Comparison of ENCODE assay signal across 12 mouse cellular contexts in the genomic region with DNA sequence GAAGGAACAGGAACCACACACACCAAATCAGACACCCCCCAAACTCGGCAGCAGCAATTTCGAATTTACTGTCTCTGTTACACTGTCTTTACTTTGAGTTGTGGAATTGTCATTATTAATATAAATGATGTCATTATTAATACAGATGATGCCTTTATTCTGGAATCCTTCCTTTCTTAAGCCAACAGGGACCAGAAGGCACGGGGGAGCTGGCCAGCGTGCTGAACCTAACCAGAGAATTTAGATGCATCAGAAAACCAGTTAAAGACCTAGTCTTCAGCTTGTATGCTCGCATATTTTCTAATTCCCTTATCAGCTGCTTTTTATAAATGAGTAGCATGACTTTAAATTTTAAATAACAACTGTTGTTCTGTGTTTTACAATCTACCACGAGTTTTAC. TPM values are rescaled to one million over a fixed set of nuclear protein-coding genes. Genes with fewer than 3 reads are reported as not detected.
DNase-seq lines count a peak whose midpoint lies in the region; ATAC-seq and TF ChIP-seq lines count a peak whose summit lies in the region.
"Had no signal": no experiment of that assay in that cellular context is flagged by ENCODE, and none has a peak within 500 bp of the region (broad histone marks: within the 10 kb centered on the region; RNA-seq: fewer than 3 reads in every experiment).

No protein-coding gene starts in this region.

- H3K9ac ChIP-seq in limb, embryonic 14.5 days (ENCODE audit: low read depth, low read length, severe bottlenecking), result no peak overlapping the region
- H3K9ac ChIP-seq: limb, embryonic 15.5 days; stomach, embryonic 15.5 days had no signal

- peak; percentile 23 for DNase-seq in gastrocnemius, postnatal 10 days
- DNase-seq in gastrocnemius, adult 8-10 months (ENCODE audit: low spot score in 2 of 2), result no peak
- DNase-seq in 3T3-L1 (ENCODE audit: low read depth, low spot score), result peak; percentile 5
- peak; percentile 82 for DNase-seq in embryo, embryonic 10 days (ENCODE audit: low spot score)
- DNase-seq in limb, embryonic 14.5 days (ENCODE audit: low spot score), result peak; percentile 88
- DNase-seq in yolk sac, embryonic 10.5 days (ENCODE audit: low spot score), result peak; percentile 16
- DNase-seq in cerebellum, adult 18-20 months, result no peak
- DNase-seq in frontal cortex, postnatal 25 days (ENCODE audit: low spot score in 2 of 2), result no peak

- ATAC-seq in limb, embryonic 14.5 days (ENCODE audit: low FRiP score, low read depth), result no peak

- no peak overlapping the region for H3K27ac ChIP-seq in limb, embryonic 14.5 days (replicated peaks; ENCODE audit: low read depth, low read length)
- H3K27ac ChIP-seq: limb, embryonic 15.5 days; stomach, embryonic 15.5 days had no signal

- H3K27me3 ChIP-seq in limb, embryonic 14.5 days (ENCODE audit: control insufficient read depth, insufficient read depth, low read length), result peaks cover 23% of the 10 kb centered on the region

- no peak overlapping the region for H3K4me3 ChIP-seq in limb, embryonic 14.5 days (replicated peaks; ENCODE audit: low read length)

- no peak overlapping the region for H3K4me2 ChIP-seq in limb, embryonic 14.5 days (replicated peaks; ENCODE audit: low read depth, low read length, severe bottlenecking)

- H3K36me3 ChIP-seq in limb, embryonic 14.5 days (ENCODE audit: control insufficient read depth, insufficient read depth, low read length), result no peaks in the 10 kb centered on the region
- H3K36me3 ChIP-seq: limb, embryonic 15.5 days; stomach, embryonic 15.5 days had no signal

- WGBS in limb, embryonic 14.5 days, result 14% methylated on average over 6 of the region's 6 CpGs

- no peak for TF ChIP-seq POLR2A in limb, embryonic 14.5 days (IDR thresholded peaks at IDR 0.05; ENCODE audit: borderline replicate concordance, extremely low read depth, insufficient read depth, insufficient read length)

- H3K9me3 ChIP-seq in limb, embryonic 14.5 days (ENCODE audit: control insufficient read depth, low read length), result no peaks in the 10 kb centered on the region
- H3K9me3 ChIP-seq: limb, embryonic 15.5 days; stomach, embryonic 15.5 days had no signal

- H3K4me1 ChIP-seq in limb, embryonic 14.5 days (ENCODE audit: control insufficient read depth, insufficient read depth, low read length), result peaks cover 8% of the 10 kb centered on the region; the same call in 1 of the 2 replicates

RNA-seq across cellular contexts. Expression of a gene that starts 0.9 kb away (rescaled TPM):
- under 1 TPM; 0.38 to 0.45 TPM for total RNA-seq in gastrocnemius, postnatal 10 days (2021)
- total RNA-seq in gastrocnemius, adult 8-10 months (2022), result under 1 TPM in 3 of 4 experiments, not detected in 1; 0.07 to 0.24 (median 0.22) TPM
- polyA plus RNA-seq in limb, embryonic 14.5 days (2012; rRNA removed), result 4.2 and 5.9 TPM in 2 replicates
- polyA plus RNA-seq in limb, embryonic 14.5 days (2014; fragmentation: Nextera tagmentation; extraction: Ambion mirVana), result 2.8 and 4.9 TPM in 2 replicates
- total RNA-seq: common myeloid progenitor, adult 5-6 weeks had no signal
- polyA plus RNA-seq: C2C12 had no signal

Comparison
In these comparisons a context has a peak if more than half of its experiments do, and no peak if none do; other contexts are left out.
1. DNase-seq: peak in gastrocnemius, postnatal 10 days (single experiment), 3T3-L1 (single experiment), embryo, embryonic 10 days (single experiment), limb, embryonic 14.5 days (single experiment) and yolk sac, embryonic 10.5 days (single experiment); none in gastrocnemius, adult 8-10 months (0 of 2), cerebellum, adult 18-20 months (0 of 2) and frontal cortex, postnatal 25 days (0 of 2).